Mouse (Mus musculus) cerebellum, adult (tissue): ENCODE measurements around the gene Pes1.
A peak's percentile ranks its signal among the peaks of the same experiment; 100 is the strongest.
"Not testable (repeated sequence)": the region's sequence is repeated elsewhere in the genome, so short reads cannot be mapped to it uniquely, and the experiment has no call there.

Experiments
- ATAC-seq: cut with Nextera tagmentation; 2 replicates; pipeline ENCODE4 v1.9.2; 2017; ENCODE audit warnings: mild to moderate bottlenecking, moderate library complexity, mixed read lengths; ENCODE audit not compliant: insufficient number of reproducible peaks, low FRiP score, low TSS enrichment

Pes1 gene

GRCm38 (mm10) chr11:3963610-3964415, at the start of gene Pes1:
Pes1 (plus strand) TSS chr11:3963975.
- peak; percentile 89; the same call in 1 of the 2 replicates for ATAC-seq

GRCm38 (mm10) chr11:3914109-3914840, 49.5 kb upstream of the Pes1 start, which contains the start of gene Slc35e4:
Slc35e4 (minus strand) TSS chr11:3914664.
- ATAC-seq = peak; percentile 49

- no peak for ATAC-seq
Observed at GRCm38 (mm10) chr11:3918738-3919137, 45.0 kb upstream of the Pes1 start.

- no peak for ATAC-seq
Observed at GRCm38 (mm10) chr11:3920476-3920875, 43.3 kb upstream of the Pes1 start.

DNA sequence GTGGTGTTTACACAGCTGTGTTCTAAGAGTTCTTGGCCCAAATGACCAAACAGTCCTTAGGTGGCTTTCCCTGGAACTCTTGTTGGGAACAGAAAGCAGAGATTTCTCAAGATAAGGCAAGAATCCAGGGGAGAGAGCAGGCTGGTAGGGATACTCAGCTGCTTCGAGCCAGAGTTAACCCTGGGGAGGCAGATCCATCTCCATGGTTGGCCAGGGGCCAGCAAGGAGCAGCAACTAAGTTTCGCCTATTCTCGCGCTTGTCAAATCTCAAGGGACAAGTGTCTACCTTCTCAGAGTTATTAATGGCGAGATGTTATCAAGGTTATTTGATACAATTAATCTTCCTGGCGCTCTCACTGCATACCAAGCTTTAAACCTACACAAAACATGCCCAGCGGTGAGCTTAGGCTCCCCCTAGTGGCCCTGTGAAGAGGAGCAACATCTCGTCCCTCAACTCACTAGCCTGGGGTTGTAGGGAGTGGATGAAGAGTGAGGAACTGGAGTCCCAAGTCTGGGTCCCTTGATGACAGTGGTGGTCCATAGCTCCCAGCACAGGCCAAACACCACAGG, 42.4 kb upstream of the Pes1 start:
- peak; percentile 74; the same call in 1 of the 2 replicates for ATAC-seq

DNA sequence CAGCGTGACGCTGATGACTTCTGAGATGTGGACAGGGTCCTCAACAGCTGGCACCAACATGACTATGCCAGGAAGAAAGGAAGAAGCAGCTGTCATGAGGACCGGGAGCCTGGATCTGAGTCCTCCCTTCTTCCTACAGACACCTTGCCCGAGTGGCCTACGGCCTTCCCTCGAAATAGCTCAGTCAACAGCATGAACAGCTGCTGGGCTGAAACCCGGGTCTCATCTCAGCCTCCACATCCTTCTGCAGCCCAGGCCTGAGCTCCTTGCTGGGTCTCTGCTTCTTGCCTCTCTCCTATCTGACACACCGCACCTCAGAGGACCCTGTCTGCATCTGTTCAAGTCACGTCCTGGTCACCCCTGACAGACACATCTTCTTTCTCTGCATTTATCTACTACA, 41.7 kb upstream of the Pes1 start:
- ATAC-seq = no peak

DNA sequence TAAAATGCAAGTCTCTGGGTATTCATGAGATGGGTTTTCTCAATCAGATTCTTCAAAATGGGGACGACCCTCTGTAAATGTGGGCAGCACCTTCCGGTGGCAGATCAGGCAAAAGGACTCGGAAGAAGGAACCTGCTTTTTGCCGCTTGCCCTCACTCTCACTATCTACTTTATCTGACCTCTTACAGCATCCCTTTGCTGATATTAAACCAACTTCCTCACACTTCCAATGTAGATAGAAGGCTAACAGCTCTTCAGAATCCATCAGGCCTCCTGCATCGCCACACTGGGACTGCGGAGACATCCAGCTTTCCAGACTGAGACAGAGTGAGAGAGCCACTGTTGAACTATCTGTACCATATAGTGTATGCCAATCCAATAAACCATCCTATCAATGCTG, 41.0 kb upstream of the Pes1 start:
- no peak for ATAC-seq

DNA sequence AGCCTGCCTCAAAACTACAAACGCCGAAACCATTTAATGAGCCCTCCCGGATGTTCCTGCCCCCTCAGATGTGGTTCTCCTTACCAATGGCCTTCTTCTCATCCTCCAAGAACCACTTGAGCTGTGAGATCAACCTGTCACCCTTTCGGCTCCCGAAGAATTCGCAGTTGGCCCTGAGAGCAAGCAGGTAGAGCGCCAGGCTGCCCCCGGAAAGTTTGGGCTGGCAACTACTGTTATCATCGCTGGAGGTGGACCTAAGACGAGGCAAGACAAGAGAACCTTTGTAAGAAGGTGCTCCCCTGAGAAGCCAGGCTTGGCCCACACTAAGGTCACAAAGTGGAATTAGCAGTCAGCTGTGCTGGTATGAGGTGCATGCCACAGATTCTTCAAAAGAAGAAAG, 37.9 kb upstream of the Pes1 start:
- no peak for ATAC-seq

- no peak for ATAC-seq
Observed at GRCm38 (mm10) chr11:3930019-3930418, 33.8 kb upstream of the Pes1 start.

- ATAC-seq = no peak
Observed at GRCm38 (mm10) chr11:3930931-3931330, 32.8 kb upstream of the Pes1 start.

- ATAC-seq = no peak
Observed at GRCm38 (mm10) chr11:3931511-3932211, 32.1 kb upstream of the Pes1 start, which contains the start of gene Tcn2. Tcn2 (minus strand) TSS chr11:3932159.

- ATAC-seq = no peak
Observed at GRCm38 (mm10) chr11:3933756-3934285, 30.0 kb upstream of the Pes1 start.

- no peak for ATAC-seq
Observed at GRCm38 (mm10) chr11:3935135-3935534, 28.6 kb upstream of the Pes1 start.

GRCm38 (mm10) chr11:3936318-3936717, 27.5 kb upstream of the Pes1 start:
- no peak for ATAC-seq

DNA sequence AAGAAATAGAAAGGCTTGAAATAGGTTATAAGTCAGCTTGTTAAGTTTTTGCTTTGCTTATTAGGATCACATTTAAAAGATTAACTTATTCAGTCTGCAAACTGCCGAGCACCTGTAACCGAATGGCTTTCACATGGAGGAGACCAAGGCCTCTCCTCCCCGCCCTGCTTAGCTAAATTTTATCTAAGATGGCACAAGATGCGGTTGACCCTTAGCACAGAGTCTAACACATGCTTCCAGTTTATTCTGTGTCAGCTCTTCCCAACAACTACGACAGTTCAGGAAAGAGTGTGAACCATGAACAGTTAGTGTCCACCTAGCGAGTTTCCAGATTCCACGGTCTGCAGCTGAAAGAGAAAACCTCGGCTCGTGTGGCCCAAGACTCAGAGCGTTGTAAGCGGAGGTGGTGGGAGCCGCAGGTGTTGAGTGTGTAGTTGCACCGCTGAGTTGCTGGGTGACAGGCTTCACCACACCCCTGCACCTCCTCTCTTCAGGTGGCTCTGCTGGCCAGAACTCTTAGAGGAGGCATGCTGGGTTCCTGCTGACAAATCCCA, 26.4 kb upstream of the Pes1 start:
- no peak for ATAC-seq

DNA sequence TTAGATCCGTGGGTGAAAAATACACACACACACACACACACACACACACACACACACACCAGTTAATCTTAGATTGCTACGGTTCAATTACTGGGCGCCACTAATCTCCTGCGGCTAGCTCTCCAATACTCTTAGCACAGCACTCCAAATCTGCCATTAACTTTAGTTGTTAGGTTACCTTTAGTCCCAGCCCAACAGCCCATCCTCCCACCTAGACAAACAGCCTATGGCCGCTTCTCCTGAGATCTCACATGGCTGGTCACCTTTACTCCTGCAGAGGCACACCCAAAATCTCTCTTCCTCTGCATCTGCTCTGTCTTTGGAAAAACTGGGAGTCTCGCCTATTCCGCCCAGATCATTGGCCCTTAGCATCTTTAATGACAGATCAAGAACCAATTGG, 22.4 kb upstream of the Pes1 start:
- no peak for ATAC-seq

GRCm38 (mm10) chr11:3946386-3946785, 17.4 kb upstream of the Pes1 start:
- ATAC-seq = no peak

- not testable (repeated sequence) for ATAC-seq
Observed at GRCm38 (mm10) chr11:3954876-3955275, 8.9 kb upstream of the Pes1 start.

- not testable (repeated sequence) for ATAC-seq
Observed at GRCm38 (mm10) chr11:3955371-3955770, 8.4 kb upstream of the Pes1 start.

DNA sequence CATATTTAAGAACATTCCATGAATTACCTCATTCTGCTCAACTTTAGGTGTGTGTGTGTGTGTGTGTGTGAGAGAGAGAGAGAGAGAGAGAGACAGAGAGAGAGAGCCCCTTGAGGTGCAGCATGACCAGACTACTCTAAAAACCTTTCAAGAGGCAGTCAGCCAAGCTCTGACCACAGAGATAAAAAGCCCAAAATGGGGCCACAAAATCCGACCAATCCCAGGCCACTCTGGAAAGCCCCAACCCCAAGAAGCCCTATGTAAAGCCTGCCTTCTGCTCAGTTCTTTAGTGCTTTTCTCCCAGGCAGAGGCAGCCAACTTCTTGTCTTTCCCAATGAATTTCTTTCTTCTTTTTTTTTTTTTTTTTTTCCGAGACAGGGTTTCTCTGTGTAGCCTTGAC, 2.9 kb upstream of the Pes1 start:
- ATAC-seq = no peak
